Comparison of ENCODE assay signal across 12 mouse cellular contexts in genomic region chr12:82397193-82397592, GRCm38 (mm10).
A peak's percentile ranks its signal among the peaks of the same experiment; 100 is the strongest.
DNase-seq lines count a peak whose midpoint lies in the region; ATAC-seq and TF ChIP-seq lines count a peak whose summit lies in the region.
"Had no signal": no experiment of that assay in that cellular context is flagged by ENCODE, and none has a peak within 500 bp of the region (broad histone marks: within the 10 kb centered on the region; RNA-seq: fewer than 3 reads in every experiment).

No protein-coding gene starts in this region.

- peak; percentile 57 for TF ChIP-seq CTCF in stomach, postnatal 0 days (IDR thresholded peaks at IDR 0.05; ENCODE audit: low read depth)

- DNase-seq in midbrain, embryonic 11.5 days (ENCODE audit: low spot score, missing footprints): peak; percentile 73
- DNase-seq in kidney, postnatal 25 days: peak; percentile 44 to 61
- peak; percentile 36 for DNase-seq in stomach, postnatal 0 days (ENCODE audit: low spot score)
- DNase-seq in embryo, embryonic 10.5 days (ENCODE audit: low spot score): no peak
- no peak for DNase-seq in layer of hippocampus, adult 9-10 months (ENCODE audit: low spot score)
- DNase-seq: heart, postnatal 36 days; lung, postnatal 4 days; right cerebral cortex, postnatal 14 days had no signal

- TF ChIP-seq EP300 in stomach, postnatal 0 days (optimal IDR thresholded peaks at IDR 0.05): no peak

- no peak overlapping the region for H3K4me2 ChIP-seq in forebrain, embryonic 13.5 days
- no peak overlapping the region for H3K4me2 ChIP-seq in forebrain, embryonic 16.5 days (ENCODE audit: low read length)
- H3K4me2 ChIP-seq in midbrain, embryonic 11.5 days: no peak overlapping the region
- no peak overlapping the region for H3K4me2 ChIP-seq in midbrain, embryonic 16.5 days (ENCODE audit: low read length)
- no peak overlapping the region for H3K4me2 ChIP-seq in stomach, postnatal 0 days (replicated peaks; ENCODE audit: low read depth)
- H3K4me2 ChIP-seq: neural tube, embryonic 15.5 days had no signal

- H3K4me3 ChIP-seq in forebrain, embryonic 13.5 days: no peak overlapping the region
- no peak overlapping the region for H3K4me3 ChIP-seq in forebrain, embryonic 16.5 days (replicated peaks; ENCODE audit: low read length)
- H3K4me3 ChIP-seq in midbrain, embryonic 11.5 days (ENCODE audit: low read depth, low read length): no peak overlapping the region
- H3K4me3 ChIP-seq in midbrain, embryonic 16.5 days (ENCODE audit: low read depth, low read length): no peak overlapping the region
- no peak overlapping the region for H3K4me3 ChIP-seq in stomach, postnatal 0 days (ENCODE audit: low read depth, low read length)
- H3K4me3 ChIP-seq: neural tube, embryonic 15.5 days had no signal

- H3K9ac ChIP-seq in forebrain, embryonic 13.5 days: no peak overlapping the region
- no peak overlapping the region for H3K9ac ChIP-seq in forebrain, embryonic 16.5 days (replicated peaks; ENCODE audit: low read depth, low read length)
- H3K9ac ChIP-seq in midbrain, embryonic 11.5 days (ENCODE audit: low read length): no peak overlapping the region
- H3K9ac ChIP-seq in midbrain, embryonic 16.5 days (ENCODE audit: low read depth, low read length): no peak overlapping the region
- H3K9ac ChIP-seq in stomach, postnatal 0 days (ENCODE audit: low read length): no peak overlapping the region
- H3K9ac ChIP-seq: neural tube, embryonic 15.5 days had no signal

- H3K36me3 ChIP-seq in forebrain, embryonic 13.5 days (ENCODE audit: poor library complexity, severe bottlenecking): peaks cover 19% of the 10 kb centered on the region
- no peaks in the 10 kb centered on the region for H3K36me3 ChIP-seq in forebrain, embryonic 16.5 days (ENCODE audit: control insufficient read depth, insufficient read depth)
- H3K36me3 ChIP-seq in midbrain, embryonic 11.5 days (ENCODE audit: control insufficient read depth, insufficient read depth, low read length): no peaks in the 10 kb centered on the region; the same call in 1 of the 2 replicates
- no peaks in the 10 kb centered on the region for H3K36me3 ChIP-seq in midbrain, embryonic 16.5 days (ENCODE audit: control insufficient read depth, insufficient read depth, low read length)
- H3K36me3 ChIP-seq in stomach, postnatal 0 days (ENCODE audit: control insufficient read depth, insufficient read depth, low read length): no peaks in the 10 kb centered on the region; the same call in 1 of the 2 replicates
- H3K36me3 ChIP-seq: neural tube, embryonic 15.5 days had no signal

- no peak for ATAC-seq in forebrain, embryonic 13.5 days
- ATAC-seq in forebrain, embryonic 16.5 days: no peak
- ATAC-seq in midbrain, embryonic 11.5 days (ENCODE audit: low FRiP score): no peak
- ATAC-seq in midbrain, embryonic 16.5 days: no peak
- peak; percentile 45 for ATAC-seq in stomach, postnatal 0 days (ENCODE audit: low FRiP score, low TSS enrichment)

- H3K4me1 ChIP-seq in forebrain, embryonic 13.5 days: peaks cover 33% of the 10 kb centered on the region
- peaks cover 14% of the 10 kb centered on the region for H3K4me1 ChIP-seq in forebrain, embryonic 16.5 days (replicated peaks; ENCODE audit: control insufficient read depth, insufficient read depth, low read length)
- H3K4me1 ChIP-seq in midbrain, embryonic 11.5 days (ENCODE audit: control insufficient read depth, insufficient read depth, low read length): no peaks in the 10 kb centered on the region
- H3K4me1 ChIP-seq in midbrain, embryonic 16.5 days (ENCODE audit: control insufficient read depth, insufficient read depth, low read length): no peaks in the 10 kb centered on the region
- peaks cover 9% of the 10 kb centered on the region; the same call in 1 of the 2 replicates for H3K4me1 ChIP-seq in stomach, postnatal 0 days (replicated peaks; ENCODE audit: control insufficient read depth, insufficient read depth)

- no peaks in the 10 kb centered on the region for H3K9me3 ChIP-seq in forebrain, embryonic 13.5 days (replicated peaks)
- H3K9me3 ChIP-seq in forebrain, embryonic 16.5 days (ENCODE audit: control insufficient read depth, low read length): no peaks in the 10 kb centered on the region
- no peaks in the 10 kb centered on the region for H3K9me3 ChIP-seq in midbrain, embryonic 11.5 days (ENCODE audit: control insufficient read depth, low read length)
- H3K9me3 ChIP-seq in midbrain, embryonic 16.5 days (replicated peaks; ENCODE audit: control insufficient read depth, low read length, poor library complexity, severe bottlenecking): no peaks in the 10 kb centered on the region
- H3K9me3 ChIP-seq in stomach, postnatal 0 days (ENCODE audit: control insufficient read depth, low read length): no peaks in the 10 kb centered on the region
- H3K9me3 ChIP-seq: neural tube, embryonic 15.5 days had no signal

- peak overlapping the region; percentile 20 for H3K27ac ChIP-seq in forebrain, embryonic 13.5 days
- no peak overlapping the region for H3K27ac ChIP-seq in forebrain, embryonic 16.5 days (ENCODE audit: low read length)
- no peak overlapping the region for H3K27ac ChIP-seq in midbrain, embryonic 11.5 days (ENCODE audit: low read depth, low read length)
- H3K27ac ChIP-seq in midbrain, embryonic 16.5 days (ENCODE audit: low read length): no peak overlapping the region
- peak overlapping the region; percentile 56 for H3K27ac ChIP-seq in stomach, postnatal 0 days (replicated peaks)
- H3K27ac ChIP-seq: neural tube, embryonic 15.5 days had no signal

- no peaks in the 10 kb centered on the region for H3K27me3 ChIP-seq in forebrain, embryonic 13.5 days
- H3K27me3 ChIP-seq in forebrain, embryonic 16.5 days (replicated peaks; ENCODE audit: control insufficient read depth, insufficient read depth, low read length): no peaks in the 10 kb centered on the region
- H3K27me3 ChIP-seq in midbrain, embryonic 11.5 days (ENCODE audit: control insufficient read depth, insufficient read depth, low read length): no peaks in the 10 kb centered on the region
- H3K27me3 ChIP-seq in midbrain, embryonic 16.5 days (ENCODE audit: control insufficient read depth, insufficient read depth, low read depth, low read length): no peaks in the 10 kb centered on the region
- no peaks in the 10 kb centered on the region for H3K27me3 ChIP-seq in stomach, postnatal 0 days (ENCODE audit: control insufficient read depth, insufficient read depth, low read length)
- H3K27me3 ChIP-seq: neural tube, embryonic 15.5 days had no signal

- WGBS in forebrain, embryonic 13.5 days: 89% methylated on average over 8 of the region's 8 CpGs
- 89% methylated on average over 8 of the region's 8 CpGs for WGBS in forebrain, embryonic 16.5 days
- 89% methylated on average over 8 of the region's 8 CpGs for WGBS in midbrain, embryonic 11.5 days
- 84% methylated on average over 8 of the region's 8 CpGs for WGBS in midbrain, embryonic 16.5 days
- 60% methylated on average over 8 of the region's 8 CpGs for WGBS in stomach, postnatal 0 days

Comparison
In these comparisons a context has a peak if more than half of its experiments do, and no peak if none do; other contexts are left out.
1. H3K27ac ChIP-seq: peak in forebrain, embryonic 13.5 days (single experiment) and stomach, postnatal 0 days (single experiment); none in forebrain, embryonic 16.5 days (single experiment), midbrain, embryonic 11.5 days (single experiment) and midbrain, embryonic 16.5 days (single experiment).
2. DNase-seq: peak in midbrain, embryonic 11.5 days (single experiment), kidney, postnatal 25 days (2 of 2) and stomach, postnatal 0 days (single experiment); none in embryo, embryonic 10.5 days (single experiment) and layer of hippocampus, adult 9-10 months (single experiment).